Mouse (Mus musculus): ENCODE results near the gene Zfp217.

DNA sequence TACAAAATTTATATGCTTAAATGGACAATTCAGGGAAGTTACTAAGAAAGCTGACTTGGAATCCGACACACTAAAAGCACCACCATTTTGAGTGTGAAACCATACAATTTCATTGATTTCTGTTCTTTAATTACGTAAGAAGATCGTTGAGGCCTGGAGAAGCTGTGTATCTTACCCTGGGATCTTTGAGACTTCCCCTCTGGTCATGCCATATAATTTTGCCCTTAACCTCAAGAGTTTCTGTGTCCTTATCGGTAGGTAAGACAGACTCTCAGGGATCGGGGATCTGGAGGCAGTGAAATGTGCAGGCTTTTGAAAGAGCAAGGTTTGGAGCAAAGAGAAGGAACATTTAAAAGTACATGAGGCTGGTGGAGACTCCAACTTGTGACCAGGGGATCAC, 31.4 kb upstream of the Zfp217 start:
- TF ChIP-seq POLR2A (IDR thresholded peaks at IDR 0.05; ENCODE audit: insufficient read depth, low read depth, low read length) = no peak
- TF ChIP-seq CTCF (IDR thresholded peaks at IDR 0.05; ENCODE audit: insufficient read depth, low read depth, low read length) = no peak
